Mouse (Mus musculus) left cerebral cortex, postnatal 25 days (tissue): ENCODE results near the gene Paxbp1. TPM values are rescaled to one million over a fixed set of nuclear protein-coding genes. Genes with fewer than 3 reads are reported as not detected.

ENCODE experiments used
- DNase-seq, 2 experiments: peaks; one replicate each; pipeline ENCODE4 v3.0.0; 2022; ENCODE audit warnings: low spot score in 2 of 2, mixed read lengths in 1 of 2
- intact Hi-C: fragments of 180-260 bp; cut with DNase I; formaldehyde crosslinking; loops from one replicate; pipeline ENCODE4 v1.15.1; 2025
- total RNA-seq, 2 experiments: library from RNA; stranded (reverse); gene quantifications; 2 replicates each; pipeline ENCODE4 v1.2.3; 2021

Paxbp1 gene
- total RNA-seq, 2 experiments from 2014 or later: 45.1 to 57.4 TPM

DNA sequence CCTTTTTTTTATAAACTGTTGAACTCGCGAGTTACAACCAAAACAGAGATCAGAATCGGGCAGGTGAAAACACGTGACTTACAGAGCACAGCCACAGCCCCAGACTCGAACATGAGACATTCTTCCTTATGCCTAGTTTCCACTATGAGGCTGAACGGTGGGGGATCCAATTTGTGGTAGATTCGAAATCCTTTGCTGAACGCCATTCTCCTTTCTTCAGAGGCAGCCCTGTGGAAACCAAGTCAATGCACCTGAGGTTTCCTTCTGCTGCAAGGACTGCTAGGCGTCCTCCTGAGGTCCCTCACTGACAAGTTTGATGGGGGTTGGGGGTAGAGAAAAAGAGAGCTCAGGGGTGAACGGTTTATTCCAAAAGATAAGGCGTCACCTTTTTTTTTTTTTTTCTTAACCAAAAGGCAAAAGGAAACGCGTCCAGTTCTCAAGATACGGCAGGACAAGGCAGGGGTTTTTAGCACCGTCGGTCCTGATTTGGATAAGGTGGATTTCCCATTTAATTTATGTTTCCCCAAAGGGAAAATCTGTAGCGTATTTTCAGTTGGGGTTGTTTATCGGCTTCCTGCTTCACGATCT, 34.3 kb downstream of the Paxbp1 start:
- intact Hi-C loops: no loop called here
- DNase-seq: peak in 1 of 2 experiments; percentile 38

DNA sequence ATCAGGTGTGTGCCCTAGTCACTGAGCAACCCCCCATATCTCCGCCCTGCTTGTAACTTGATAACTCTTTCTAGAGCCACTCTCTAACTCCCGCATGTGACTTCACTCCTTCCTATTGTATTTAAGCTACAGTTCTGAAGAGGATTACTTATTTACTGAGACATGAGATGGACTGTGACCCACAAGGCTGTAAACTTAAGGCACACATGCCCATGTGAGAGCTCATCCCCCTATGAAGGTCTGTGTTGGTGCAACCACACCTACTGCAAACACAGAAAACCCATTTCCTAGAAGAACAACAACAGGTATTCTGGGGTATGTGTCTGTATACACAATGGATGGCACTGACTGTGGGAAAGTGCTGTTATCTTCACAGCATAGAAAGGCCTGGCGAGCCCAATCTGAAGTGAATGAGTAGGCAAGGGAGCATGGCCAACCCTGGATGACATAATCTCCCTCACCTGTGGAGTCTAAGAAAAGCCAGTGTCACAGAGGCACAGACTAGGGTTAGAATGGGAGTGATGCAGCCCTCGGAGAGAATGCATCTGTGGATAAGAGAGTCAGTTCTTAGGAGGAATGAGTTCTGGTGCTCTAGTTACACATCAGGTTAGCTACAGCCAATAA, 39.3 kb downstream of the Paxbp1 start:
- intact Hi-C loops: no loop called here
- no peak for DNase-seq

DNA sequence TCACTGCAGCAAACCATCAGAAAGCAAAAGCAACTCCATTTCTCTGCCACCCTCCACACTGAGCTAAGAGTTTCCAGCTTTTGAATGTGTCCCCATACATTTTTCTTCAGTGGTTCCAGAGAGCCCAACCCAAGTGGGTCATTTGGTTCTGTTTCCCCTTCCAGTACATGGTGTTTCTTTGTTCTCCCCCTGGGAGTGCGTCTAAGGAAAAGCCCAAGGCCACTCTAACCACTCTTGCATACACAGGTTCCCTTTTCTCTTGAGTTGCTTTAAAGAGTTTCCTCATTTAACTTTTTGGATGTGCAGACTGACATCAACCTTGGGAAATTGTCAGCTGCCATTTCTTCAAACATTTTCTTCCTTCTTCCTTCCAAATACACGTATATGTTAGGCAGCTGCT, 43.2 kb downstream of the Paxbp1 start:
- DNase-seq: no peak
- intact Hi-C loops: no loop called here

DNA sequence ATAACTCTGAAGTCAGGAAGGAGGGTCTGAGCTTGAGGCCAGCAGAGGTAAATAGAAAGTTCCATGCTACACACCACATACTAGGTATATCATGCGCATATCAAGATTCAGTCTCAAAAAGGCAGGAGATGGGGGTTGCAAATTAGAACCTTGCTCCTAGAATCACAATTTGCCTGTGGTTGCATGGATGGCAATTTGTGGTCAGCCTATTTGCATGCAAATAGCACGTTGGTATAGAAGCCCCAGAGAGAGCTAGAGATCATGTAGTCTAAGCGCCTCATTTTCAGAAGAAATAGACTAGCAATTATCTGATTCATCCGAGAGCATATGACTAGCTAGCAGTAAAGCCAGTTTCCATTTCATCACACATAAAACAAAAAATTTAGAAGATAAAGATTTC, 44.5 kb downstream of the Paxbp1 start:
- intact Hi-C loops: no loop called here
- DNase-seq: no peak

DNA sequence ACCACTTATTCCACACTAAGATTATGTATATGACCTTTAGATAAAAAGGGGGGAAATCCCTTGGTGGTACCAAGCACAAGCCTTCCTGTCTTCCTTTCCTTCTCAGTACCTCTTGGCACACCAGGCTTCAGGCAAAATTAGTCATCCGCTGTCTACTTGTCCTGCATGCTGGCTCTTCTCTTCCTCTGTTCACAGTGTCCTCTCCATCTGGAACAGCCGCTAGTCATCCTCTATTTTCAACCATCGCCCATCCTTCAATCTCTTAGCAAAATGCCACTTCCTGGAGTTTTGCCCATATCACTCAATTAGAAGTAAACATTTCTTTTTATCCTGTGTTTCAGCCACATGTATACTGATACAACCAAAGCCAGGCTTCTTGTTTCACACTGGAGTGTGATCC, 46.5 kb downstream of the Paxbp1 start:
- intact Hi-C loops: no loop called here
- peak in 1 of 2 experiments; percentile 76 for DNase-seq

DNA sequence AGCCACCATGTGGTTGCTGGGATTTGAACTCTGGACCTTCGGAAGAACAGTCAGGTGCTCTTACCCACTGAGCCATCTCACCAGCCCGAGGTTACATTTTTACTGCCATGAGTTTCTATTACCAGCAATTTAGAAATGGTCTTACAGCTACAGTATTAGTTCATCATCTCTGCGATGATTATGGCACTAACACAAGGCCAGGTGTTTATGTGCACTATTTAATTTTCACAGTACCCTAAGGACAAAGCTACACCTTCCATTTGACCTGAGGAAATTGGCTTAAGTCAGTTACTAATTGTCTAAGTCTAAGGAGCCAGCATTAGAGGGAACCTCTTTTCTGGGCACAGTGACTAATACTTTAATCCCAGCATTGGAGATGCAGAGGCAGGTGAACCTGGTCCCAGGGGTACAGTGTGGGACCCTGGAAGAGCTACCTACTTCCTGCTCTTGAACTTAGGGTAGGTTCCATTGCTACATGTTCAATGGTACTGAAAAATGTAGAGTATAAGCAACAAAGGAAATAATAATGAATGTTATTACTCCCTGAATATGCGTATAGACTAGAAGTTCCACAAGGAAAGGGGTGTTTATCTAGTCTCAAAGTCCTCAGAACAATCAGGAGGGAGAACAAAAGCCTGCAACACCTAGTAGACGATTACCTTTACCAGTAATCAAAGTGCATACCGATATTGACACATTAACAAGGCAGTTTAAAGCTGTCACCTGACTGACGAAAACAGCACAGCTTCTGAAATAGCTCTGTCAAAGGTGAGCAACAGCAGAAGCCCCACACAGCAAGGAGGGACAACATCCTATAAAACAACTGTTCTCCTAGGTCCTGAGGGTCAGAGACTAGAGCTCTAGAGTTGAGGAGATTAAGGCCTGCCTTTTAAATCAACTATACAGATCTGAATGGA, 47.8 kb downstream of the Paxbp1 start:
- intact Hi-C loops: no loop called here

DNA sequence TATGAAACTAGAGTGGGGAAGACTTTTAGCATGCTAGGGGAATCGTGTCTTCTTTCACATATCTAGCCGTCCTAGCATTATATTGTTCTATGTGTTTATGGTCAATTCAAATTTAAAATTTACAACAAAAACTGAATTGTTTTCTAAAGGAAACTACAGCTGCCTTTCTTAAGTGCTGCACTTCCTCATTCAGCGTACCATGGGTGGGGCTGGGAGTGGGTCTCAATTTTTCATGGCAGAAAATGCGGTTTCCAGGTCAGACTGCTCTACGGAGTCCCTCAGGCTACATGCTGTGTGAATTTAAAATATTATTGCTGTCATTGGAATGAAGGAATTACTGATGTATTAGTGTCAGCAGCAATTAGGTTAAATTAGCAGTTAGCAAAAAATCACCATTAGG, 48.8 kb downstream of the Paxbp1 start:
- no peak for DNase-seq
- intact Hi-C loops: no loop called here

More for the DNA sequence above, 47.8 kb downstream of the Paxbp1 start:
- DNase-seq: no peak

DNA sequence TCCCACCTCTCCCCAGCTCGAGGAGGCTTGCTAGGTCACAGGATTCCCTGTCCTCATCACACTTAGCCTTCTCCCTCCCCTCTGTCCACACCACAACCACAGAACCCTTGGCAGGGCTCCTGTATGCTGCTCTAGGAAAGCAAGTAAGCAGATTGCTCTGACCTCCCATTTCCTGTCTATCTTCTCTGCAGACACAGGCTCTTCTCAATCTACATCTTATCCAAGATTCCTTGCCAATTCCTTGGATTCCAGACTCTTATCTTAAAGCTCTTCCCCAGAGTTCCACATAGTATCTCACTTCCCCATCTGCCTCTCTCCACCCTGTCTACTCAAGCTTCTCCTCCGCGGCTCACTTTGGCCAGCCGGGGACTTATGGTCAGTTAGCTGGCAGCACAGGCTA, 49.3 kb downstream of the Paxbp1 start:
- no peak for DNase-seq
- intact Hi-C loops: no loop called here

DNA sequence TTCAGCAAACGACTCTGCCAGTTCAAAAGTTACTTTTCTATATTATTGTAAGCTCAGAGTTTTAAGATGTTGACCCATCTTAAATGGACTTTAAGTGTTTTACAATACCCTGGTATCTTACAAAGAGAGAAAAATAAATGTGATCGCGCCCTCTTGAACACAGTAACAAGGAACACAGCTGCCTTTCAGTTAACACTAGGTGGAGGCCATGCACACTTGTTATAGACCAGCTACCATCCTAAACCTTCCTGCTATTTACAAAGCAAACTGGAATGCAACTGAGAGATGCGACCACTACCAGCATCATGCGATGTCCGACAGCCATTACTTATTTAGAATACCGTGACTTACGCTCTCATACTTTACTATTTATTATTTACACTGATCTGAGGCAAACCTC, 55.2 kb downstream of the Paxbp1 start:
- intact Hi-C loops: no loop called here
- DNase-seq: no peak

DNA sequence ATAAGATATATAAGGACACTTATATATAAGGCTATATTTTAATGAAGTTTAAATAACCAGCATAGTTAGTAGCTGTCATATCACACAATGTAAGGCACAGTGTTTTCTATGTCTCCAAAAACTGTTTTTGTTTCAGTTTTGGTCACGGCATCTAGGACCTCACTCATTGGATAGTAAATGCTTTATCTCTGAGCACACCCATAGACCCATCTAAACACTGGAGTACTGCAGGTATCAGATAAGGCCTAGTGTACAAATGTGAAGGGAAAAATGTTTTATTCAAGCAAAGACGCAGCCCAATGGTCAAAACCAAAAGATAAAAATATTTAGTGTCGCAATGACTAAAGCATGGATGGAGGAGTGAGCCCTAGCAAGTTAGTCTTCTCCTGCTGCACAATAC, 55.7 kb downstream of the Paxbp1 start:
- DNase-seq: no peak
- intact Hi-C loops: no loop called here

DNA sequence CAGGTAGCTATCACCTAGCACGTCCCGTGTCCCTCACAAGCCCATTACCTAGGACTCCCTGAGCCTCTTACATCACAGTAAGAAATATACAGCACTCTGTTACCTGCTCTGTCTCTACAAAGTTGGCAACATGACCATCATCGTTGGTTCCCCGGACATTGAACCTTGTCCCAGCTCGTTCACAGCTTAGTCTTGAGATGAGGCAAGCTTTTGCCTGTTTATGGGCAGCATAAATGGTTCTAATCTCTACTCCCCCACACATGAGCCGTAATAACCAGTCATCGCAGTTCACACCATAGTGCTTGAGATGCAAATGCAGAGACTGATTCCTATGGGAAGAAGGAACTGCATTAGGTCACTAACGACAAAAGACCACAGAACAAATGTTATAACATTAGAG, 56.3 kb downstream of the Paxbp1 start:
- intact Hi-C loops: no loop called here
- no peak for DNase-seq

DNA sequence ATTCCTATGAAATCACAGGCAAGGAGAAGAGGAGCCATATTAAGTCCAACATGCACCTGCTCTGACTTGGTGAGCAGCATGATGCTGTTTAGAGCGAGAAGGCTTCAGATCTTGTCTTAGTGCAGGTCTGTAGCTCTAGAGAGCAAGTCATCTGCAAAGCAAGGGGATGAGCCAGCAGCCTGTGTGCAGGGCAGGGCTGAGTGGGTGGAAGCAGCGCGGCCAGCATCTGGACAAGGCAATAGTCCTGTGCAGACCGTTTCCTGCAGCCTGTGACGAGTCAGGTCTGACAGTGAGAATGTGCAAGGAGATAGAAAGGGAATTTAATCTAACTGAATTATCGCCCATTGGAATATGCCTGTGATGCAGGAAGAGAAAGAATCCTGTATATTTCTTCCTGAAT, 73.3 kb downstream of the Paxbp1 start:
- intact Hi-C loops: no loop called here

DNA sequence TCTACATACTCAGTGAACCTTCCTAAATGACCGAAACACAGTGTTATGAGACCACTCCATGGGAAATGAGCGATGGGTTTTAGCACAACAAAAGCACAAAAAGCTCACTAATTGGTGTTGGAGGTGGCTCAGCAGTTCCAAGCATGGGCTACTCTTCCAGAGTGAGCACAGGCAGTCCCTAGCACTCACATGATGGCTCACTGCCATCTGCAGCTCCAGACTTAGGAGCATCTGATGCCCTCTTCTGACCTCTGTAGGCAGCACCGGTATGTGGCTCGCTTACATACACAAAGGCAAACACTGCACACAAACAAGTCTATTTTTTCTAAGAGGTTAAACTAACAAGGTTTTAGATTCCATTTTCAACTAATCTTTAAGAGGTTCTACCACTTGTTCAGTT, 78.1 kb downstream of the Paxbp1 start:
- intact Hi-C loops: no loop called here
- no peak for DNase-seq

More for the DNA sequence above, 73.3 kb downstream of the Paxbp1 start:
- peak in 1 of 2 experiments; percentile 30 for DNase-seq

DNA sequence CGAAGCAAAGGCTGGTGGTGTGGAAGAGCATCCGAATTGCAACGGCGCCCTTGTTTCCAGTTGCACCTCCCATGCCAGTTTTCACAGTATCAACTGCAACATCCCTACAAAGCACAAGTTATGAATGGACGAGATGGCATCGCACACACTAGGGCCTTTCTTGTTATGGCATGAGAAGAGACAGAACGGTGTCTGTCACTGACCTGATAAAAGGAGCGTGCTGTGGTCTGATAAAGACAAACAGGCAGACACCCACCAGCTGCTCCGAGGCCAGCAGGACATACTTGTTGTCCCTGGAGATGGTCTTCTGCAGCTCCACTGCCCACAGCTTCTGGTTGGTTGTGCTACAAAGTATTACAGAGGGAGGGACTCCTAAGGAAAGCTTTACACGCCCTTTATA, 80.0 kb downstream of the Paxbp1 start:
- no peak for DNase-seq
- intact Hi-C loops: no loop called here

Other genes with a start within 250 kb of the Paxbp1 start
- gene Urb1, start 234.1 kb downstream of the Paxbp1 start, total RNA-seq: 10 to 100 TPM; 13.7 to 14.4 TPM
- 1 to 10 TPM; 1.6 to 1.8 TPM for gene Eva1c, start 217.8 kb downstream of the Paxbp1 start, total RNA-seq
- 10 to 100 TPM; 40.0 to 42.4 TPM for gene Cfap298, start 109.4 kb downstream of the Paxbp1 start, total RNA-seq
- 100 to 1,000 TPM; 329 to 335 TPM for gene Synj1, start 33.2 kb downstream of the Paxbp1 start, total RNA-seq
- gene 4932438H23Rik, start 50.6 kb upstream of the Paxbp1 start, total RNA-seq: under 1 TPM; 0.69 to 0.89 TPM
- gene Olig2, start 180.9 kb upstream of the Paxbp1 start, total RNA-seq: 10 to 100 TPM; 26.4 to 27.0 TPM
- 100 to 1,000 TPM; 108 to 112 TPM for gene Olig1, start 225.2 kb upstream of the Paxbp1 start, total RNA-seq